Mouse (Mus musculus) large intestine, adult 2 months (tissue): Measurements from ENCODE around the gene Olfr1416. TPM values are rescaled to one million over a fixed set of nuclear protein-coding genes. Genes with fewer than 3 reads are reported as not detected.

Experiments
- DNase-seq: peaks from one replicate; pipeline ENCODE4 v3.0.0-alpha.2; 2012; ENCODE audit warnings: low read depth, low spot score
- WGBS: fragments of 180-500 bp; shearing (Covaris S2); methylation state at CpG from one replicate; pipeline ENCODE4 v1.1.7; 2018; 5-methylcytosine and 5-hydroxymethylcytosine counted together
- polyA plus RNA-seq: library from polyadenylated mRNA; depleted of rRNA; stranded (reverse); fragments of >200 nt; gene quantifications from 2 replicates; pipeline ENCODE4 v1.2.3, GENCODE M21; 2012; rRNA removed

The Olfr1416 gene
- polyA plus RNA-seq, 1 experiment = not detected

DNA sequence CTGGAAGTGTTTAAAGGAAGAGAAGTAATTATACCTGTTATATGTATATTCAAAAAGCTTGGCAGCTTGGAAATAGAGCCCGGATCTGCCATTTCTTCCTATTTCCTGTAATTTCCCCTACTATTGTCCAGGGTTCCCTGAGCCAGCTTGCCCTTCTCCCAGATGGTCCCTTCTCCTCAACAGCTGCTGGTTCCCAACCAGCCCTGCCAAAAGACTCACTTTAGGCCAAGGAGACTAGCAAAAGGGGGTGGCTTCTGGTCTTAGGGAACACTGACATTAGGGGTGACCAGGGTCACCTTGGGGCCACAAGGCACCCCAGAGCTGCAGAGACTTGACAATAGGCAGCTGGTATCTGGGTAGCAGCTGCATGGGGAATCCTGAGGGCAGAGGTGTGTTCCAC lies 49.9 kb downstream of the Olfr1416 start:
- DNase-seq = no peak
- whole genome bisulfite sequencing = 76% methylated on average over 1 of the region's 1 CpGs

DNA sequence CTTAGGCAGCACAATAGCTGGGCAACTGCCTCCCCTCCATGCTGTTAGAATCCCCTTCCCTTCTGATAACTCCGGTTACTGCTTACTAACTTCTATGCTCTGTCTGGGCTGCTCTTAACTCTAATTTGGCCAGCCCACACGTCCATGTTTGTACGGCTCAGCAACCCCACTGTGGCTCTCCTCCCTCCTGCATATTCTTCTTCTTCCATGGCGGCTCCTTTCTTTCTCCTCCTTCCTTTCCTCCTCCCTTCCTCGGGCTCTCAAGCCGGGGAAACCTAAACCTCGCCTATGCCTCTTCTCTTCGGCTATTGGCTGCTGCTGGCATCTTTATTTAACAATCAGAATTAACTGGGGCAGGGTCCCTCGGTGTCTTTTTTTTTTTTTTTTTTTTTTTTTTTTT lies 52.1 kb downstream of the Olfr1416 start:
- 70% methylated on average over 9 of the region's 9 CpGs for WGBS
- no peak for DNase-seq

DNA sequence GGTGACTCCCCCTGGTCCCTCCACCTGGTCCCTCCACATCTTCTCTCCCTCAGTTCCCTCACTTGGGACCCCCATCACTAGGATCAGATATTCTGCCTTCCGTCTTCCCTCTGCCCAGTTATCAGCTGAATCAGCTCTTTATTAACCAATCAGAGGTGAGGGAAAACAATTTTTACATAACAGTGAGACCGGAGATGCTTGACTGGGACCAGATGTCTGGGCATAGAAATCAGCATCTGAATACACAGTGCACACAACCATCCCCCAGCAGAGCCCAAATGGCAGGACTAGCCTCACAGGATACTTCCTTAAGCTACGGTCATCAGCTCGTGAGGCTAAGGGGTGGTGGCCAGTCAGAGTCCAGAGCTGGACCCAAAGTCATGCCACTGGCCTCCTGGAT lies 52.8 kb downstream of the Olfr1416 start:
- DNase-seq = no peak
- 75% methylated on average over 4 of the region's 4 CpGs for WGBS

GRCm38 (mm10) chr1:92431420-92431819 lies 53.5 kb downstream of the Olfr1416 start:
- WGBS = 68% methylated on average over 3 of the region's 3 CpGs

GRCm38 (mm10) chr1:92430991-92431390 lies 53.9 kb downstream of the Olfr1416 start:
- DNase-seq = no peak
- 100% methylated on average over 1 of the region's 1 CpGs for WGBS

More at GRCm38 (mm10) chr1:92431420-92431819, 53.5 kb downstream of the Olfr1416 start:
- no peak for DNase-seq

Other genes with a start within 250 kb of the Olfr1416 start
- 130 and 142 TPM in 2 replicates for gene Ndufa10, start 11.3 kb downstream of the Olfr1416 start, polyA plus RNA-seq
- not detected in 2 replicates for gene Olfr1415, start 11.0 kb upstream of the Olfr1416 start, polyA plus RNA-seq
- gene Olfr1414, start 33.5 kb upstream of the Olfr1416 start, polyA plus RNA-seq = not detected in 2 replicates
- gene Olfr1413, start 86.2 kb upstream of the Olfr1416 start, polyA plus RNA-seq = not detected in 2 replicates
- gene Olfr1412, start 100.7 kb upstream of the Olfr1416 start, polyA plus RNA-seq = not detected in 2 replicates
- not detected in 2 replicates for gene Olfr1411, start 109.3 kb upstream of the Olfr1416 start, polyA plus RNA-seq
- not detected in 2 replicates for gene Olfr1410, start 120.7 kb upstream of the Olfr1416 start, polyA plus RNA-seq
- not detected in 2 replicates for gene Olfr12, start 132.7 kb upstream of the Olfr1416 start, polyA plus RNA-seq
- 108 and 129 TPM in 2 replicates for gene Cops9, start 156.9 kb upstream of the Olfr1416 start, polyA plus RNA-seq
- 0.19 and 0.38 TPM in 2 replicates for gene Otos, start 163.7 kb upstream of the Olfr1416 start, polyA plus RNA-seq